Mouse (Mus musculus): ENCODE measurements around the gene Cops4. TPM values are rescaled to one million over a fixed set of nuclear protein-coding genes. Genes with fewer than 3 reads are reported as not detected.

Cops4 gene
- polyA plus RNA-seq, 1 experiment from 2014 or later, result 212 TPM

DNA sequence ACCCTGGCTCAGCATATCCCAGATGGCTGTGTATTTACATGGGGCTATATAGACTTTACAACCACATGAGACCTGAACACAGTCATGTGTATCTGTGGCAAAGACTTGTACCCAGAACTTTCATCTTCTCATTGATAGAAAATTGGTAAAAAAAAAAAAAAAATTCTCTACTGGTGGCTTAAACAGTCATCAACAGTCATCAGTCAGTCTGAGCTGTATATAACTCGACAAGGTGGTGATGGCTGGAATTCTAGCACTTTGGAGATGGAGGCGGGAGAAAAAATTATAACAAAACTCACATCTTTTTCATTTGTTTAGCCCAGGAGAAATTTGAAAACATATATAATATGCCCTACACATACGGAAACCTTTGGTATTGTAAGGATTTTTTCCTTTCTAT, 50.7 kb downstream of the Cops4 start:
- ATAC-seq, result no peak
- Histone ChIP-seq H3K9me3 (replicated peaks) (no peaks in the 10 kb centered on the region), H3K9ac (no peak overlapping the region), H3K27me3 (no peaks in the 10 kb centered on the region), H3K27ac (no peak overlapping the region), H3K4me2 (no peak overlapping the region), H3K4me3 (no peak overlapping the region), H3K36me3 (ENCODE audit: poor library complexity, severe bottlenecking) (no peaks in the 10 kb centered on the region), H3K4me1 (no peaks in the 10 kb centered on the region)
- WGBS, result 93% methylated on average over 3 of the region's 3 CpGs

- Histone ChIP-seq H3K4me1 (no peaks in the 10 kb centered on the region), H3K4me2 (no peak overlapping the region), H3K9ac (no peak overlapping the region), H3K36me3 (ENCODE audit: poor library complexity, severe bottlenecking) (no peaks in the 10 kb centered on the region), H3K27ac (no peak overlapping the region), H3K9me3 (replicated peaks) (no peaks in the 10 kb centered on the region), H3K4me3 (no peak overlapping the region), H3K27me3 (no peaks in the 10 kb centered on the region)
- WGBS, result 83% methylated on average over 18 of the region's 18 CpGs
- ATAC-seq, result no peak
Observed at GRCm38 (mm10) chr5:100569250-100569934, 51.3 kb downstream of the Cops4 start.

GRCm38 (mm10) chr5:100569997-100570595, 52.0 kb downstream of the Cops4 start:
- no peak for ATAC-seq
- Histone ChIP-seq H3K9ac (no peak overlapping the region), H3K36me3 (ENCODE audit: poor library complexity, severe bottlenecking) (no peaks in the 10 kb centered on the region), H3K27ac (no peak overlapping the region), H3K9me3 (replicated peaks) (no peaks in the 10 kb centered on the region), H3K4me2 (no peak overlapping the region), H3K27me3 (no peaks in the 10 kb centered on the region), H3K4me1 (no peaks in the 10 kb centered on the region), H3K4me3 (no peak overlapping the region)
- 79% methylated on average over 13 of the region's 13 CpGs for WGBS

- H3K4me3 ChIP-seq, result no peak overlapping the region
- H3K36me3 ChIP-seq (ENCODE audit: poor library complexity, severe bottlenecking), result no peaks in the 10 kb centered on the region
- no peaks in the 10 kb centered on the region for H3K9me3 ChIP-seq (replicated peaks)
- H3K27me3 ChIP-seq, result no peaks in the 10 kb centered on the region
- WGBS, result 33% methylated on average over 8 of the region's 8 CpGs
- H3K4me1 ChIP-seq, result no peaks in the 10 kb centered on the region
- no peak for ATAC-seq
- no peak overlapping the region for H3K27ac ChIP-seq
- no peak overlapping the region for H3K4me2 ChIP-seq
- H3K9ac ChIP-seq, result no peak overlapping the region
Observed at GRCm38 (mm10) chr5:100570716-100571115, 52.6 kb downstream of the Cops4 start.

- no peaks in the 10 kb centered on the region for H3K36me3 ChIP-seq (ENCODE audit: poor library complexity, severe bottlenecking)
- ATAC-seq, result no peak
- no peak within 1 kb of the TSS for H3K4me2 ChIP-seq
- no peaks in the 10 kb centered on the region for H3K27me3 ChIP-seq
- WGBS, result 37% methylated on average over 7 of the region's 7 CpGs
- H3K9me3 ChIP-seq (replicated peaks), result no peaks in the 10 kb centered on the region
- H3K27ac ChIP-seq, result no peak within 1 kb of the TSS
- H3K4me3 ChIP-seq, result no peak within 1 kb of the TSS
- no peaks in the 10 kb centered on the region for H3K4me1 ChIP-seq
- no peak within 1 kb of the TSS for H3K9ac ChIP-seq
Observed at GRCm38 (mm10) chr5:100572069-100572468, 54.0 kb downstream of the Cops4 start, which contains the start of gene Plac8. TSS of gene Plac8 (minus strand) at chr5:100572245.

DNA sequence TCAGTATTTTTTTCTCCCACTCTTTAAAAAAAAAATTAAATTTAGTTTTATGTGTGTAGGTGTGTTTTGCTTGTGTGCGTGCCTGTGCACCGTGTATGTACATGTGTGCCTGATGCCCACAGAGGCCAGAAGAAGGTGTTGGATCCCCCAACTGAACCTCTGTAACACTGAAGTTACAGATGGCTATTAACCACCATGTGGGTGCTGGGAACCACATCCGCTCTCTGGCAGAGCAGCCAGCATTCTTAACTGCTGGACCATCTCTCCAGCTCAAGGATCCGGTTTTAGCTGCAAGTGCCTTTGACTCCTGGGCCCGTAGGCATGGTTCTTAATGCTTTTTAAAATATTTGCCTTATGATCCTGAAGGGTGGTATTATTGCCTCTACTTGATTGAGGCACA, 55.1 kb downstream of the Cops4 start:
- no peak overlapping the region for H3K4me2 ChIP-seq
- ATAC-seq, result no peak
- no peak overlapping the region for H3K4me3 ChIP-seq
- no peak overlapping the region for H3K9ac ChIP-seq
- H3K36me3 ChIP-seq (ENCODE audit: poor library complexity, severe bottlenecking), result no peaks in the 10 kb centered on the region
- WGBS, result 97% methylated on average over 5 of the region's 5 CpGs
- H3K27ac ChIP-seq, result no peak overlapping the region
- H3K9me3 ChIP-seq (replicated peaks), result no peaks in the 10 kb centered on the region
- no peaks in the 10 kb centered on the region for H3K4me1 ChIP-seq
- no peaks in the 10 kb centered on the region for H3K27me3 ChIP-seq

DNA sequence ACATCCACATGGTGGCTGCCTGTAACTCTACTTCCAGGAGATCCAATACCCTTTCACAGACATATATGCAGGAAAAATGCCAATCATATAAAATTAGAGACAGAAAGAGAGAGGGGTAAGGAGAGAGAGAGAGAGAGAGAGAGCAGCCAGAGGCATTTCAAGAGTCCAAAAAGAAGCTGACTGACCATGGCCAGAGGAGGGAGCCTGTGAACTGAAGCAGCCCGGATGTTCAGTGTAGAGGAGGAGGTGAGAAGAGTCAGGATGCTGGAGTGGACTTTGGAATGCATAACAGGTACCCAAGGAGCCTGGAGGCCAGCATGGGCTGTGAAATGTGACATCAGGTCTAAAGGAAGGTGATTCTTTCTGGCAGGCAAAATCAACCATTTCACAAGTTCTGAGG, 56.7 kb downstream of the Cops4 start:
- Histone ChIP-seq H3K9ac (no peak overlapping the region), H3K4me3 (no peak overlapping the region), H3K36me3 (ENCODE audit: poor library complexity, severe bottlenecking) (no peaks in the 10 kb centered on the region), H3K4me2 (no peak overlapping the region), H3K4me1 (no peaks in the 10 kb centered on the region), H3K9me3 (replicated peaks) (no peaks in the 10 kb centered on the region), H3K27ac (no peak overlapping the region), H3K27me3 (no peaks in the 10 kb centered on the region)
- WGBS, result 50% methylated on average over 1 of the region's 1 CpGs
- ATAC-seq, result no peak

GRCm38 (mm10) chr5:100578863-100579411, 60.8 kb downstream of the Cops4 start:
- H3K9ac ChIP-seq, result no peak overlapping the region
- H3K27me3 ChIP-seq, result no peaks in the 10 kb centered on the region
- H3K36me3 ChIP-seq (ENCODE audit: poor library complexity, severe bottlenecking), result no peaks in the 10 kb centered on the region
- no peak overlapping the region for H3K4me2 ChIP-seq
- no peaks in the 10 kb centered on the region for H3K4me1 ChIP-seq
- no peak for ATAC-seq
- no peaks in the 10 kb centered on the region for H3K9me3 ChIP-seq (replicated peaks)
- WGBS, result 86% methylated on average over 5 of the region's 5 CpGs
- no peak overlapping the region for H3K27ac ChIP-seq
- H3K4me3 ChIP-seq, result no peak overlapping the region

GRCm38 (mm10) chr5:100581622-100582434, 63.7 kb downstream of the Cops4 start:
- WGBS, result 68% methylated on average over 11 of the region's 11 CpGs
- no peak for ATAC-seq
- no peak overlapping the region for H3K27ac ChIP-seq
- H3K27me3 ChIP-seq, result no peaks in the 10 kb centered on the region
- H3K4me2 ChIP-seq, result no peak overlapping the region
- H3K9ac ChIP-seq, result no peak overlapping the region
- no peaks in the 10 kb centered on the region for H3K36me3 ChIP-seq (ENCODE audit: poor library complexity, severe bottlenecking)
- no peak overlapping the region for H3K4me3 ChIP-seq
- H3K4me1 ChIP-seq, result no peaks in the 10 kb centered on the region
- no peaks in the 10 kb centered on the region for H3K9me3 ChIP-seq (replicated peaks)

DNA sequence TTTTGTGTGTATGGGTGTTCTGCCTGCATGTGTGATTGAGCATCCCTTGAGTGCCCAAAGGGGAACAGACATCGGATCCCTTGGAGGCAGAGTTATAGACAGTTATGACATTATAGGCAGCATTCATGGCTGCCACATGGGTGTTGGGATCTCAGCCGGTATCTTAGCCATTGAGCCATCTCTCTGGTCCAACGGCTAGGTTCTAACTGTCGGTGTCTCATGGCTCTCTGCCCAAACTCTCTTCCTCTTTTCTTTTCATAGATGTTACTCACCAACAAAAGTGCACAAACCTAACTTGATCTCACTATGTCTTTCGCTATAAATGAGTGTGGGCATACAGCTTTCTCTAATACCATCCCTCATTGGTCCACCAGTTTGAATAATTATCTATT, 64.3 kb downstream of the Cops4 start:
- ATAC-seq, result no peak
- H3K27ac ChIP-seq, result no peak overlapping the region
- no peaks in the 10 kb centered on the region for H3K36me3 ChIP-seq (ENCODE audit: poor library complexity, severe bottlenecking)
- H3K9ac ChIP-seq, result no peak overlapping the region
- H3K4me1 ChIP-seq, result no peaks in the 10 kb centered on the region
- H3K4me3 ChIP-seq, result no peak overlapping the region
- H3K9me3 ChIP-seq (replicated peaks), result no peaks in the 10 kb centered on the region
- no peaks in the 10 kb centered on the region for H3K27me3 ChIP-seq
- 92% methylated on average over 5 of the region's 5 CpGs for WGBS
- H3K4me2 ChIP-seq, result no peak overlapping the region

DNA sequence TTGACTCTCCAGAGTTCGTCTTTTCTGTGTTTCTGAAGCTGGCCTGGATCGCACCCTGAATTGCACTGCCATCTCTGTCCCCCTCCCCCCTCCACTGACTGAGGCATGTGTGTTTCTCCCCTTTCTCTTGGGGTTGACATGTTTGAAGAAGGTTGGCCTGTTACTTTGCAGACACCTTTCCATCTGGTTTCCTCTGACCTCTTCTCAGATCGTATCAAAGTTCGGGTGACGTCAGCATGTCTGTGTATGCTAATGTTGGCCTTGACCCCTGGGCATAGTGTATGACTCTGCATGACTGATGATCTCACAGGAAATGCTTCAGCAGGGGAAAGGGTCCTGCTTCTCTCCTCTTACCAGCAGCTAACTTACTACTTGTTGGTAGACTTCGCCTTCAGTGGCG, 65.0 kb downstream of the Cops4 start:
- Histone ChIP-seq H3K9ac (no peak overlapping the region), H3K4me1 (no peaks in the 10 kb centered on the region), H3K9me3 (replicated peaks) (no peaks in the 10 kb centered on the region), H3K4me3 (no peak overlapping the region), H3K4me2 (no peak overlapping the region), H3K36me3 (ENCODE audit: poor library complexity, severe bottlenecking) (no peaks in the 10 kb centered on the region), H3K27ac (no peak overlapping the region), H3K27me3 (no peaks in the 10 kb centered on the region)
- WGBS, result 97% methylated on average over 7 of the region's 7 CpGs
- ATAC-seq, result no peak

DNA sequence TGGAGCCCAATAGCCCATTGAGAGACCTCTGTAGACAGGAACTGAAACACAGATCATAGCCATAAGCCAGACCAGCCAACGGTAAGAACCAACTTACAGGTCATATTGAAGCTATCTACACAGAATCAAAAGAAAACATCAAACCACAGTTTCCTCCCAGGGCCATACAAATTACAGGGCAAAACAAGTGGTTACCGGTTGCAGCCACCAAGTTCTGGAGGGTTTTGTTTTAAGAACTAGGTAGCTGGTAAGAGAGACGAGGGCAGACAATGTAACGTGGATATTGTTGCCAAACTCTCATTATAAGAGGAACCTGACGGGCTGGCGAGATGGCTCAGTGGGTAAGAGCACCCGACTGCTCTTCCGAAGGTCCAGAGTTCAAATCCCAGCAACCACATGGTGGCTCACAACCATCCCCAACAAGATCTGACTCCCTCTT, 67.1 kb downstream of the Cops4 start:
- H3K4me2 ChIP-seq, result no peak overlapping the region
- H3K9ac ChIP-seq, result no peak overlapping the region
- H3K4me1 ChIP-seq, result no peaks in the 10 kb centered on the region
- 94% methylated on average over 8 of the region's 8 CpGs for WGBS
- no peak for ATAC-seq
- no peaks in the 10 kb centered on the region for H3K36me3 ChIP-seq (ENCODE audit: poor library complexity, severe bottlenecking)
- no peak overlapping the region for H3K27ac ChIP-seq
- H3K9me3 ChIP-seq (replicated peaks), result no peaks in the 10 kb centered on the region
- H3K27me3 ChIP-seq, result no peaks in the 10 kb centered on the region
- H3K4me3 ChIP-seq, result no peak overlapping the region
